13 mouse cellular contexts compared by ENCODE assay signal in the genomic region with DNA sequence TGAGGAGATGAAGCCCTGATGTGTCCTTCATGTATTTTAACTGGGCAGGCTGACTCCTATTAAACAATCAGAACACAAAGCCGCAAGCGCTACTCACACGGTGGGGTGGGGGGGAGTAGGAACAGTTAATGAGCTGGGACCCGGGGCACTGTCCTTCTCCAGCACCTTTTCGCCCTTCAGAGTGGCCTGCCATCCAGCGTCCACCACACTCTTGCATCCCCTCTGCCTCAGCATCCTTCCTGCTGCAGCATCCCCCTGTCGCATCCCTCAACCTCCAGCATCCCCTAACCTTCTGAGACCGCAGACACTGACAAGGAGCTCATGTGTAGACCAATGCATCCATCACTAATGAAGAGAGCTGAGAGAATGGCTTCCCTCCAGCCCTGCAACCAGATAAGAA. TPM values are rescaled to one million over a fixed set of nuclear protein-coding genes. Genes with fewer than 3 reads are reported as not detected.
A peak's percentile ranks its signal among the peaks of the same experiment; 100 is the strongest.
DNase-seq lines count a peak whose midpoint lies in the region; ATAC-seq lines count a peak whose summit lies in the region.
"Had no signal": no experiment of that assay in that cellular context is flagged by ENCODE, and none has a peak within 500 bp of the region (broad histone marks: within the 10 kb centered on the region; RNA-seq: fewer than 3 reads in every experiment).

No protein-coding gene starts in this region.

- no peak overlapping the region for H3K4me3 ChIP-seq in heart, embryonic 11.5 days (ENCODE audit: low read depth, low read length)
- no peak overlapping the region for H3K4me3 ChIP-seq in neural tube, embryonic 11.5 days (ENCODE audit: low read depth, low read length)
- no peak overlapping the region for H3K4me3 ChIP-seq in limb, embryonic 15.5 days
- H3K4me3 ChIP-seq in stomach, embryonic 16.5 days (replicated peaks; ENCODE audit: low read length): no peak overlapping the region
- H3K4me3 ChIP-seq: stomach, embryonic 15.5 days had no signal

- no peaks in the 10 kb centered on the region for H3K4me1 ChIP-seq in heart, embryonic 11.5 days (ENCODE audit: control insufficient read depth, insufficient read depth, low read length)
- H3K4me1 ChIP-seq in neural tube, embryonic 11.5 days (ENCODE audit: control insufficient read depth, insufficient read depth, low read length): no peaks in the 10 kb centered on the region
- peaks cover 9% of the 10 kb centered on the region; the same call in 1 of the 2 replicates for H3K4me1 ChIP-seq in limb, embryonic 15.5 days
- H3K4me1 ChIP-seq in stomach, embryonic 16.5 days (ENCODE audit: control insufficient read depth, insufficient read depth, low read length): peaks cover 4% of the 10 kb centered on the region; the same call in 1 of the 2 replicates
- H3K4me1 ChIP-seq: stomach, embryonic 15.5 days had no signal

- H3K36me3 ChIP-seq in heart, embryonic 11.5 days (ENCODE audit: control insufficient read depth, insufficient read depth, low read length): no peaks in the 10 kb centered on the region
- H3K36me3 ChIP-seq in neural tube, embryonic 11.5 days (ENCODE audit: control insufficient read depth, insufficient read depth, low read length): no peaks in the 10 kb centered on the region
- H3K36me3 ChIP-seq in limb, embryonic 15.5 days: no peaks in the 10 kb centered on the region
- no peaks in the 10 kb centered on the region for H3K36me3 ChIP-seq in stomach, embryonic 16.5 days (ENCODE audit: control insufficient read depth, insufficient read depth, low read length)
- H3K36me3 ChIP-seq: stomach, embryonic 15.5 days had no signal

- 59% methylated on average over 8 of the region's 8 CpGs for WGBS in heart, embryonic 11.5 days (ENCODE audit: insufficient replicate concordance)
- WGBS in neural tube, embryonic 11.5 days: 54% methylated on average over 8 of the region's 8 CpGs
- 47% methylated on average over 8 of the region's 8 CpGs for WGBS in limb, embryonic 15.5 days
- 50% methylated on average over 8 of the region's 8 CpGs for WGBS in stomach, embryonic 16.5 days

- H3K27ac ChIP-seq in heart, embryonic 11.5 days (ENCODE audit: low read depth, low read length): no peak overlapping the region
- no peak overlapping the region for H3K27ac ChIP-seq in neural tube, embryonic 11.5 days (ENCODE audit: low read depth, low read length)
- H3K27ac ChIP-seq in limb, embryonic 15.5 days: no peak overlapping the region
- H3K27ac ChIP-seq in stomach, embryonic 16.5 days (ENCODE audit: low read length): no peak overlapping the region
- H3K27ac ChIP-seq: stomach, embryonic 15.5 days had no signal

- no peaks in the 10 kb centered on the region for H3K9me3 ChIP-seq in heart, embryonic 11.5 days (replicated peaks; ENCODE audit: control insufficient read depth, low read length)
- no peaks in the 10 kb centered on the region for H3K9me3 ChIP-seq in neural tube, embryonic 11.5 days (ENCODE audit: control insufficient read depth, low read length)
- no peaks in the 10 kb centered on the region for H3K9me3 ChIP-seq in limb, embryonic 15.5 days
- no peaks in the 10 kb centered on the region for H3K9me3 ChIP-seq in stomach, embryonic 16.5 days (replicated peaks; ENCODE audit: control insufficient read depth, low read length)
- H3K9me3 ChIP-seq: stomach, embryonic 15.5 days had no signal

- peak overlapping the region; percentile 49 for H3K4me2 ChIP-seq in heart, embryonic 11.5 days
- H3K4me2 ChIP-seq in neural tube, embryonic 11.5 days (ENCODE audit: low read depth): no peak overlapping the region
- H3K4me2 ChIP-seq in limb, embryonic 15.5 days: peak overlapping the region; percentile 29; the same call in 1 of the 2 replicates
- H3K4me2 ChIP-seq in stomach, embryonic 16.5 days (ENCODE audit: low read depth, low read length): peak overlapping the region; percentile 35; the same call in 1 of the 2 replicates

- no peak for ATAC-seq in heart, embryonic 11.5 days (replicated peaks; ENCODE audit: insufficient number of reproducible peaks, low FRiP score, low TSS enrichment)
- ATAC-seq in neural tube, embryonic 11.5 days (ENCODE audit: insufficient read depth, low FRiP score, low TSS enrichment): peak; percentile 23; the same call in 1 of the 2 replicates
- ATAC-seq in limb, embryonic 15.5 days (ENCODE audit: insufficient number of reproducible peaks, low FRiP score, low TSS enrichment, low read depth): no peak
- no peak for ATAC-seq in stomach, embryonic 16.5 days (ENCODE audit: insufficient read depth, low FRiP score)

- H3K27me3 ChIP-seq in heart, embryonic 11.5 days (ENCODE audit: control insufficient read depth, insufficient read depth, low read length): no peaks in the 10 kb centered on the region
- no peaks in the 10 kb centered on the region for H3K27me3 ChIP-seq in neural tube, embryonic 11.5 days (ENCODE audit: control insufficient read depth, insufficient read depth, low read length)
- H3K27me3 ChIP-seq in limb, embryonic 15.5 days: no peaks in the 10 kb centered on the region
- H3K27me3 ChIP-seq in stomach, embryonic 16.5 days (ENCODE audit: control insufficient read depth, insufficient read depth, low read length): no peaks in the 10 kb centered on the region
- H3K27me3 ChIP-seq: stomach, embryonic 15.5 days had no signal

- H3K9ac ChIP-seq in heart, embryonic 11.5 days (ENCODE audit: low read depth, low read length): no peak overlapping the region
- no peak overlapping the region for H3K9ac ChIP-seq in neural tube, embryonic 11.5 days (ENCODE audit: low read length)
- no peak overlapping the region for H3K9ac ChIP-seq in limb, embryonic 15.5 days
- no peak overlapping the region for H3K9ac ChIP-seq in stomach, embryonic 16.5 days (ENCODE audit: low read length)
- H3K9ac ChIP-seq: liver, postnatal 0 days; stomach, embryonic 15.5 days had no signal

- DNase-seq in heart, adult 8-10 months (ENCODE audit: low spot score): no peak
- no peak for DNase-seq in neural tube, embryonic 11.5 days (ENCODE audit: low spot score)
- no peak for DNase-seq in neural tube, embryonic 10.5 days (ENCODE audit: extremely low spot score, low spot score)
- no peak for DNase-seq in gastrocnemius, postnatal 4 days (ENCODE audit: low spot score in 2 of 2)
- no peak for DNase-seq in ovary, postnatal 10 days (ENCODE audit: low spot score)

RNA-seq across cellular contexts. Expression of a gene that starts 54.2 kb away (rescaled TPM):
- not detected in 2 replicates for polyA plus RNA-seq in heart, embryonic 11.5 days (2014; fragmentation: Nextera tagmentation; extraction: Ambion mirVana)
- not detected for total RNA-seq in heart, adult 8-10 months (2022)
- polyA plus RNA-seq in neural tube, embryonic 11.5 days (2014; fragmentation: Nextera tagmentation; extraction: Ambion mirVana): not detected in 2 replicates
- not detected in 2 replicates for polyA plus RNA-seq in limb, embryonic 15.5 days (2015; fragmentation: Nextera tagmentation; extraction: Ambion mirVana)
- polyA plus RNA-seq in stomach, embryonic 16.5 days (2015; fragmentation: Nextera tagmentation; extraction: Ambion mirVana): not detected in 2 replicates
- total RNA-seq in gastrocnemius, postnatal 4 days (2021): not detected
- total RNA-seq: adrenal gland, postnatal 4 days; gastrocnemius, postnatal 25 days had no signal
- polyA plus RNA-seq: kidney, adult 2 months; liver, postnatal 0 days; stomach, embryonic 15.5 days had no signal

RNA-seq across cellular contexts. Expression of a gene that starts 55.5 kb away (rescaled TPM):
- polyA plus RNA-seq in heart, embryonic 11.5 days (2014; fragmentation: Nextera tagmentation; extraction: Ambion mirVana): not detected in 2 replicates
- total RNA-seq in heart, adult 8-10 months (2022): not detected
- polyA plus RNA-seq in neural tube, embryonic 11.5 days (2014; fragmentation: Nextera tagmentation; extraction: Ambion mirVana): not detected in 2 replicates
- not detected in 2 replicates for polyA plus RNA-seq in limb, embryonic 15.5 days (2015; fragmentation: Nextera tagmentation; extraction: Ambion mirVana)
- polyA plus RNA-seq in stomach, embryonic 16.5 days (2015; fragmentation: Nextera tagmentation; extraction: Ambion mirVana): not detected in 2 replicates
- not detected for total RNA-seq in gastrocnemius, postnatal 4 days (2021)
- total RNA-seq: gastrocnemius, postnatal 25 days had no signal
- polyA plus RNA-seq: liver, postnatal 0 days; stomach, embryonic 15.5 days had no signal

RNA-seq across cellular contexts. Expression of a gene that starts 57.5 kb away (rescaled TPM):
- 0.20 TPM in 1 of 2 replicates, not detected in the other for polyA plus RNA-seq in heart, embryonic 11.5 days (2014; fragmentation: Nextera tagmentation; extraction: Ambion mirVana)
- not detected for total RNA-seq in heart, adult 8-10 months (2022)
- polyA plus RNA-seq in neural tube, embryonic 11.5 days (2014; fragmentation: Nextera tagmentation; extraction: Ambion mirVana): not detected in 2 replicates
- not detected in 2 replicates for polyA plus RNA-seq in limb, embryonic 15.5 days (2015; fragmentation: Nextera tagmentation; extraction: Ambion mirVana)
- not detected in 2 replicates for polyA plus RNA-seq in stomach, embryonic 16.5 days (2015; fragmentation: Nextera tagmentation; extraction: Ambion mirVana)
- not detected for total RNA-seq in gastrocnemius, postnatal 4 days (2021)
- total RNA-seq: adrenal gland, postnatal 4 days; gastrocnemius, postnatal 25 days had no signal
- polyA plus RNA-seq: liver, postnatal 0 days; stomach, embryonic 15.5 days had no signal
